Mouse (Mus musculus) fibroblast of lung, adult 2 months (primary cell): ENCODE measurements around the gene Diaph3.
"Not testable (repeated sequence)": the region's sequence is repeated elsewhere in the genome, so short reads cannot be mapped to it uniquely, and the experiment has no call there.

Source experiments
- DNase-seq: peaks from one replicate; pipeline ENCODE4 v3.0.0-alpha.2; 2011; ENCODE audit warnings: low read depth

The Diaph3 gene

DNA sequence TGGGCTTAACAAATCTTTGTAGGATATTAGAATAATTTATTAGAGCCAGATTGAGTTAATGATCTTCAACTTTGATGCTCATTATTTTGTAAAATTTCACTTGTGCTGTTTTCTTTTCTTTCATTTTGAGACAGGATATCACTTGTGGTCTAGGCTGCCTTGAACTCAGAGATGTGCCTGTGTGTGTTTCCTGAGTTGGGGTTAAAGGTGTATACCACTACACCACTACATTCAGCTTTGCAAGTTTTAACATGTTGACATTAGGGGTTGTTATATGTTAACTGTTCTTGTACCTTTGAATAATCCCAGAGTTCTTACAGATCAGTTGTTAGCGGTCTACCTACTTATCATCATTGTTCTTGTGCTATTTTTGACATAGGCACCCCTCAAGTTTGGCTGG lies 404.4 kb downstream of the Diaph3 start:
- no peak for DNase-seq

DNA sequence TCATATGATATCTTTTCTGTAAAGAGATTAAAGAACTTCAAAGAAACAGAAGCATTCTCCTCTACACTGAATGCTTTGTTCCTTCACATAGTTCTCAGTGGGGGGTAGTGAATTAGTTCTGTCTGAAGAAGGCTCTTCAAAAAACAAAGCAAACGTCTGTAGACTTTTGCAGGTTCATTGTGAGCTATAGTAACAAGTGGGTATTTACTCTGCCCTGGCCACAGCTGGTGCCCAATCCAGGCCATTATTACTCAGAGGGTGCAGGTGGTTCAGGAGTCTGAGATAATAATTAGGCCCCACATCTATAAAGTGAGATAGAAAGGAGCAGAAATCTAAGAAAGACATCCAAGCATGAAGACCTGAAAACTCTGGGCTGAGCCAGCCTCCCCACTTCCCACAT lies 409.7 kb downstream of the Diaph3 start:
- no peak for DNase-seq

DNA sequence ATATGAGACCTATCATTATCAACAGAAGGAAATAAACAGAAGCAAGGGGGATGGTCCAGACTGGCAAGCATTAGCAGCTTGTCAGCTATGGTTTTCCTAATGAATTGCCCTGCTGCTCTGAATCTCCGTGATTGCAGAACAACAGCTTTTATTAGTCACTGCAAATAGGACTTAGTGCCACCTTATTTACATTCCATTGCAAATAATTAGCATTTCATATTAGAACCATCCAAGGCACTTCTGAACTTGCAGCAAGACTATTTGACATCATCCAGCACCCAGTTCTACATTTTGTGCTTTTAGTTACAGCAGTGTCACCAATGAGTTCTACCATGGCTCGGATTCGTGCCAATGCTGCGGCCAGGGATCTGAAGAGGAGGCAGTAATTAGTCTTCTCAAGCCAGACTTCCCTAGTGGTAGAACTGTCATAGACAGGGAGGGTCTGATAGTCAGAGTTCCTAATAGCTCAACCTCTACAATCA lies 411.4 kb downstream of the Diaph3 start:
- DNase-seq = no peak

DNA sequence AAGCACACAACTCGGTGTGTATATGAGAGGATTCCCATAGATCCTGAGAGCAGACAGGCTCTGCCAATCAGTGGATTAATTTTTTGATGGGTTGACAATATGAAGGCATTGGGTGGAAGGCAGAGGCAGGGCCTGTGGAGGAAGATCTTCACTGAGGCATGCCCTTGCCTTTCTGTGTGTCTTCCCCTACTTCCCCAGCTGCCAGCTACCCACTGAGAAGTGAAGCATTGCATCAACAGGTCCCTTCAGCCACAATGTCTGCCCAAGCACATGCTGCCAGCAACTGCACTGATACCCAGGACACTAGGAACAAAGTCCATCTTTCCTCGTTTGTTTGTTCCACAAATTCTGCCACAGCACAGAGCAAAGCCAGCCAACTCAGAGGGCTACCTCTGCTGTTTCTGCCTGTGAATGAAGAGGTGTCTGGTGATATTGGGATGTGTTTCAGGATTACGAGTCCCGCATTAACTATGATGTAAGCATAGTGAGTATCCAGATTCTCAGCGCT lies 413.4 kb downstream of the Diaph3 start:
- no peak for DNase-seq

- DNase-seq = no peak
Measured at GRCm38 (mm10) chr14:86721768-86722167, 419.3 kb downstream of the Diaph3 start.

DNA sequence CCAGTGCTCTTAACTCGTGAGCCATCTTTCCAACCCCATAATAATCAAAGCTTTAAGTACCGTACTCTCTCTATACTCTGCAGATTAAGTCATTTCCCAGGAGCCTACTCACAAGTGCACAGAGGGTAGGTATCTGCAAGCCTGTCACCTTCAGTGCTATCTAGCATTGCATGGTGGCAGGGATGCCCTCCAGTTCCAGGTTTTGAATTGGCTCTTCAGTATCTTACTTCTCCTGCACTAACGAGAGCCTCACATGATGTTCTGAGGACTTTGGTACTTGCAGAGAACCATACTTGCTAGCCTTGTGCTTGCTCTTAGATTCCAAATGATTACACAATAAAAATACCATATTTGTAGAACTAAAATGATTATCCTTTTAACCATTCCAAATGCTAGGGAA lies 420.0 kb downstream of the Diaph3 start:
- DNase-seq = no peak

- DNase-seq = not testable (repeated sequence)
Measured at GRCm38 (mm10) chr14:86720408-86720807, 420.6 kb downstream of the Diaph3 start.

DNA sequence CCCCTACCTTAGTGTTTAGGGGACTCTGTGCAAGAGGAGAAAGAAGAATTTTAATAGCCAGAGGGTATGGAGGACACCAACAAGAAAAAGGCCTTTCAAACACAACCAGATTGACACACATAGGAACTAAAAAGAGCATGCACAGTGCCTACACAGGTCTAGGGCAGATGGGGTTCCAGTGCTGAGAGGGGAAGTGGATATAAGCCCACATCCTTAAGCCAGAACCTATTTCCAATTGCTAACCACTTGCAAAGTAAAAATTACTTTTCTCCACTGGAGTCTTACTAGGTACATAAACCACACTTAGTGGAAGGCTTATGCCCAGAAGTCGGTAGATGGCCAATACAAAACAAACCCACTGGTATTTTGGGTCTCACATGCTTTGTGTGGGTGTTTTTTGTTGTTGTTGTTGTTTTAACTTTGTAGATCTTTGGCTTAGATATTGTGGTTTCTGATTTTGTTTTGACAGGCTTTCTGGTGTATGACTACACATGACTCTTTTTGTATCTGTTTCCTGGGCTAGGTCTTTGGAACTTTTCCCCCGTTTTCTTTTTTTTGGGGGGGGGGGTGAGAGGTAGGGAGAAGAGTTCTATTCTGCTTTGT lies 426.8 kb downstream of the Diaph3 start:
- DNase-seq = no peak

GRCm38 (mm10) chr14:86704080-86704479 lies 437.0 kb downstream of the Diaph3 start:
- no peak for DNase-seq

- DNase-seq = no peak
Measured at GRCm38 (mm10) chr14:86701145-86701544, 439.9 kb downstream of the Diaph3 start.

DNA sequence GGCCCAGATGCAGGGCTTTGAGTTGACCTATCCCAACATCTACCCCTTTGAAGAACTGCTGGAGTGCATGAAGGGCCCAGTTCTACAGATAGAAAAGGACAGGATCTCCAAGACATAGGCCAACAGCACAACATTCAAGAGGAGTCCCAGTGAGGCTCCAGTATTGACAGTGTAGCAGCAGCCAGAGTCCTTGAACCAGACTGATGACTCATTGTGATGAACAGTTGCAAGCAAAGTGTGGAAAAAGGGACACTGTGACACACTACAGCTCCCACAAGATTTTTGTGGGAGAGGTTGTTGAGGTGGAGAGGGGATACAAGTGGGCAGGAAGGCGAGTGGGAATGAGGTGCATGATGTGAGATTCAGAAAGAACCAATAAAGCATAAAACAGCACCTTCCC lies 443.1 kb downstream of the Diaph3 start:
- DNase-seq = no peak

DNA sequence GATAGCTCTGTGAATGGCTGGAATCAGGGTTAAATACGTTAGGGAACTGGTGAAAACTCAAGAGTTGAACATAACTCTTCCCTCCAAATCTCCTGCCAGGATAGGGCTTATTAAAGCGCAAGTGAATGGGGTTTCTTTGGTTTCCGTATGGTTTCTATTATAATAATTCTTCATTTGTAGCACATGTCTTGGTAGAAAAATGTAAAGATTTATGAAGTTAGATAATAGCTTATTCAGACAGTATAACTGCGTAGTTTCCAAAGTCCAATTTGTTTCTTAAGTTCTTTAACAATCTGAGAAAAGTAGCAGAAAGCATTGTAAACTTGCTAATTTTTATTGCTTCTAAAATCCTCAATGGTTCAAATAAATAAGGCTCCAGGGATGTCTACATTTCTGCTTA lies 448.3 kb downstream of the Diaph3 start:
- no peak for DNase-seq

GRCm38 (mm10) chr14:86691298-86691697 lies 449.7 kb downstream of the Diaph3 start:
- no peak for DNase-seq

GRCm38 (mm10) chr14:86684585-86685503 lies 456.2 kb downstream of the Diaph3 start:
- no peak for DNase-seq

DNA sequence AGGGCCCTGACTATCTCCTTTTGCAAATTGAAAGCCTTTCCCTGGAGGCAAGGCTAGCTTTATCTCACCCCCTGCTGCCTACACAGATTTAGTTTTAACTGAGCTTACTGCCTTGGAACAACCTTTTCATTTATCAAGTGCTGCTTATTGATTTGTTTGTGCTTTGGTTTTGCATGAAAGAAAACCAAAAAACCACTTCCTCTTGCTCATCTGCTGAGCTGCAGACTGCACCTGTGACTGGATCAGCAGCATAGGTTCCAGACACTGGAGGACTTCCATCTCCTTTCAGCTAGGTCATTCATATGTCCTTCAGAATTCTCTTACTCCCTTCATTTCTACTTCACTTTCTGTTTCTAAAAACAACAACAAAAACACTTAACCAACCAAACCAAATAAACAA lies 459.1 kb downstream of the Diaph3 start:
- no peak for DNase-seq

DNA sequence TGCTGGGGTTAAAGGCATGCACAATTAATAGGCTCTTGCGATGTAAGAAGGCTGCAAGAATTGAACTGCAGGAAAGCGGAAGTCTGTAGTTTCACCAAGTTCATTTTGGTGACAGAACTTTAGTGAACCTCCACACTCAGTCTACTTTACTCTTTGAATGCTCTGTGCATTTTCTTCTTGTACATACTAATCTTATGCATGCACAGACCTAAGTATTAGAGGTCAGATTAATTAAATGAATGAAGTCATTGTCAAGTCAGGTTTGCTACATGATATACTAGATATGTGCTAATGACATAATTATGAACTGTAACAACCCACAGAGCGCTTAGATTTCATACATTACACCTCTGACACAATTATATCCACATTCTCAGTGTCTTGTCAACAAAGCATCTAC lies 462.0 kb downstream of the Diaph3 start:
- no peak for DNase-seq

DNA sequence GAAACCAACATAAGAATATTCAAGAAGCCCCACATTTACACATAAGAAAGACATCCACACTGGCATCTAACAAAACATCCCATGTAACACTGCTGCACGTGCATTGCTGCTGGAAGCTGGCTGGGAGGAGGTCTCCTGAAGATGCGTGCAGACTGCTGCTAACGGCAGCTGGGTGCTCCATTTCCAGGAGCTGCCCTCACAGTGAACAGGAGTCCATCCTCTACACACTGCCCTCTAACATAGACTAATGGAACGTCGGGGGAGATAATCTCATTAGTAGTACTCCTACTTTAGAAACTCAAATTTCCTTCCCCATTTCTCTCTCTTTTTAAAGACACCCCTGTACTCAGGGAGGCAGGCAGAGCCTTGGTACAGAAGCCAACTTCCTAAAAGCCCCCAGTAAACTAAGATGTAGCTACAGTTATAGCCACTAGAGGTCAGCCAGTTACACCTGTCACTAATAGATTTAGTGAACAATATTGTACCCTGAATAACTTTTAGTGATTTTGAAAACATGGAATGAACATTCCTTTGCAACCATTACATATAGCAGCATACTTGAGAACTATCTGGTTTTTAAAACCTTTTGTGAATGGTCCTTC lies 462.8 kb downstream of the Diaph3 start:
- DNase-seq = peak; percentile 2

- DNase-seq = no peak
Measured at GRCm38 (mm10) chr14:86677015-86677414, 464.0 kb downstream of the Diaph3 start.

DNA sequence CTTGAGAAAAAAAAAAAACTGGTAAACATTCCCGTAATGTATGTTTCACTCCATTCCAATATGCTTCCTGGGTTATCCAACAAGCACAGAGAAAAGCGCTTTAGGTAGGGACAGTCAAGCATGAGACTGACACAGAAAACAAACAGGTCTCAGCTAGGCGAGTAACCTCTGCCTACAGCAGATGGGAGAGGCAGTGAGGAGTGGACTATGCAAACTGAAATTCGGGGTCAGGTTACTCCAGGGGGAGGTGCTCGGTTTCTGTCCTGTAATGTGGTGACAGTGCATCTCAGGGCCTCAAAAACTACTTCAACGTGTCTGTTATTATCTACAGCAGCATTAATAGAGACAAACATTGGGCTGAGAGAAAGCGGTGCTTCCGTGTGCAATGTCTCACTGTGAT lies 465.7 kb downstream of the Diaph3 start:
- no peak for DNase-seq

GRCm38 (mm10) chr14:86662846-86663245 lies 478.2 kb downstream of the Diaph3 start:
- no peak for DNase-seq

DNA sequence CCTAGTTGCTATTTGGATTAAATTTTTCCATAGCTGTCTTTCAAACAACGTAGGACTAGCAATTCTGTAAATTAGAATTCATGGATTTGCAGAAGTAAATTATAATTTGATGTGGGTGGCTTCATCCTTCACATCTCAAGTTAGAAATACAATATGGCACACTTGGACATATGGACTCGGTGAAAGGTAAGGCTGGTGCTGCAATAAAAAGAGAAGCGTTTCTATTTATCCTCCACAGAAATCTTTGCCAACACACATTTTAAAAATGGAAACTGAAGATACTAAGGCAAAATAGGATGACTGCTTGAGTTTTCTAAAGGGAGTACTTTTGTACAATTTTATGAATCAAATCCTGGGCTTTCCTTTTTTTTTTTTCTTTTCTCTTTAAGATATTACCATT lies 480.5 kb downstream of the Diaph3 start:
- DNase-seq = no peak

- no peak for DNase-seq
Measured at GRCm38 (mm10) chr14:86656262-86656661, 484.8 kb downstream of the Diaph3 start.
